8 mouse cellular contexts compared by ENCODE assay signal in the genomic region with DNA sequence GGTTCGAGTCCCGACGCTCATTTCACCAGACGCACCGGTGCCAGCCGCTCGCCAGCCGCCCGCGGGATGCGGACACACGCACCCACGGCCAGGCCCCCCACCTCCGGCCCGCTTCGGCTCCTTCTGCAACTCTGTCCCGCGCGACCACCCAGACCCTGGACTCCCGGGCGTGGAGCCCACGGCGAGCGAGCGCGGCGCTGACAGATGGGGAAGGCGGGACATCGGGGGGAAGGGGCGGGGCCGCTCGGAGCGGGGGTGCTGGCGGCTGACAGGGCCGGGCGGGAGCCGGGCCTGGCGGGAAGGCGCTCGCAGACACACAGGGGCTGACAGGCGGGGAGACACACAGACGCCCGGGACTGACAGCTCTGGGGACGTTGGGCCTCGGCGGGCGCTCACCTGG. TPM values are rescaled to one million over a fixed set of nuclear protein-coding genes. Genes with fewer than 3 reads are reported as not detected.
DNase-seq lines count a peak whose midpoint lies in the region; ATAC-seq and TF ChIP-seq lines count a peak whose summit lies in the region.

No protein-coding gene starts in this region.

- peak overlapping the region; percentile 98 for H3K27ac ChIP-seq in hindbrain, postnatal 0 days

- H3K4me3 ChIP-seq in hindbrain, postnatal 0 days (ENCODE audit: low read length), result peak overlapping the region; percentile 91
- peak overlapping the region; percentile 93 for H3K4me3 ChIP-seq in megakaryocyte, embryonic 14.5 days (replicated peaks)

- peak overlapping the region; percentile 95 for H3K9ac ChIP-seq in hindbrain, postnatal 0 days (replicated peaks; ENCODE audit: low read length)

- H3K27me3 ChIP-seq in hindbrain, postnatal 0 days (ENCODE audit: insufficient read depth, low read length), result no peaks in the 10 kb centered on the region
- H3K27me3 ChIP-seq in megakaryocyte, embryonic 14.5 days (replicated peaks), result peaks cover 20% of the 10 kb centered on the region

- WGBS in hindbrain, postnatal 0 days, result 1% methylated on average over 42 of the region's 47 CpGs

- H3K4me2 ChIP-seq in hindbrain, postnatal 0 days (ENCODE audit: low read depth, low read length), result peak overlapping the region; percentile 56

- DNase-seq in ZHBTc4 (ENCODE audit: low read depth, low spot score), result peak; percentile 63
- DNase-seq in cerebellum, postnatal 36 days, result peak; percentile 70 to 81
- DNase-seq in gastrocnemius, adult 18-20 months (ENCODE audit: low spot score), result peak; percentile 60
- peak; percentile 77 for DNase-seq in hindbrain, postnatal 0 days (ENCODE audit: low spot score)
- peak; percentile 50 to 89 for DNase-seq in left cerebral cortex, postnatal 10 days (ENCODE audit: extremely low spot score in 1 of 2, low spot score in 2 of 2)
- peak; percentile 79 to 85 for DNase-seq in right cerebral cortex, postnatal 10 days (ENCODE audit: low spot score in 2 of 2)
- DNase-seq in urinary bladder, postnatal 4 days (ENCODE audit: low spot score in 2 of 2), result peak; percentile 60 to 74

- intact Hi-C loops in left cerebral cortex, postnatal 10 days (cut with DNase I), result loop anchor here (5.0 kb wide), 2 partner anchors 85 to 140 kb away; partner anchors contain the start of gene Plcg1

- 0 out of 2 replicates have a peak, but pooled peaks cover 6% of the 10 kb centered on the region for H3K4me1 ChIP-seq in hindbrain, postnatal 0 days (ENCODE audit: insufficient read depth, low read length)
- H3K4me1 ChIP-seq in megakaryocyte, embryonic 14.5 days, result peaks cover 15% of the 10 kb centered on the region

- TF ChIP-seq CTCF in hindbrain, postnatal 0 days (IDR thresholded peaks at IDR 0.05; ENCODE audit: low read depth), result no peak

- no peaks in the 10 kb centered on the region for H3K9me3 ChIP-seq in hindbrain, postnatal 0 days (ENCODE audit: low read length)
- peaks cover 13% of the 10 kb centered on the region; the same call in 1 of the 2 replicates for H3K9me3 ChIP-seq in megakaryocyte, embryonic 14.5 days

- peak; percentile 87 for ATAC-seq in hindbrain, postnatal 0 days

- no peaks in the 10 kb centered on the region for H3K36me3 ChIP-seq in hindbrain, postnatal 0 days (ENCODE audit: insufficient read depth, low read length)
- H3K36me3 ChIP-seq in megakaryocyte, embryonic 14.5 days (replicated peaks; ENCODE audit: low read length), result no peaks in the 10 kb centered on the region

RNA-seq across cellular contexts. Expression of gene Zhx3, which starts 0.4 kb away (rescaled TPM):
- 10 to 100 TPM; 21.0 to 24.3 TPM for total RNA-seq in gastrocnemius, adult 18-20 months (2021)
- 42.5 and 53.0 TPM in 2 replicates for total RNA-seq in hindbrain, postnatal 0 days (2014; rRNA removed)
- 17.2 and 18.9 TPM in 2 replicates for polyA plus RNA-seq in hindbrain, postnatal 0 days (2015; fragmentation: Nextera tagmentation; extraction: Ambion mirVana)
- 10 to 100 TPM; 66.7 to 78.4 TPM for total RNA-seq in left cerebral cortex, postnatal 10 days (2021)
- polyA plus RNA-seq in megakaryocyte, embryonic 14.5 days (2012; ENCODE audit: insufficient read depth, low replicate concordance), result 0.29 and 1.2 TPM in 2 replicates

RNA-seq across cellular contexts. Expression of gene Lpin3, which starts 8.1 kb away (rescaled TPM):
- total RNA-seq in gastrocnemius, adult 18-20 months (2021), result 1 to 10 TPM; 1.6 to 2.9 TPM
- 1.4 and 1.9 TPM in 2 replicates for total RNA-seq in hindbrain, postnatal 0 days (2014; rRNA removed)
- 0.60 and 0.79 TPM in 2 replicates for polyA plus RNA-seq in hindbrain, postnatal 0 days (2015; fragmentation: Nextera tagmentation; extraction: Ambion mirVana)
- under 1 TPM; 0.34 to 0.36 TPM for total RNA-seq in left cerebral cortex, postnatal 10 days (2021)
- polyA plus RNA-seq in megakaryocyte, embryonic 14.5 days (2012; ENCODE audit: insufficient read depth, low replicate concordance), result not detected in 2 replicates

RNA-seq across cellular contexts. Expression of gene Emilin3, which starts 39.7 kb away (rescaled TPM):
- total RNA-seq in gastrocnemius, adult 18-20 months (2021), result under 1 TPM; 0.07 to 0.17 TPM
- 2.0 and 3.1 TPM in 2 replicates for total RNA-seq in hindbrain, postnatal 0 days (2014; rRNA removed)
- polyA plus RNA-seq in hindbrain, postnatal 0 days (2015; fragmentation: Nextera tagmentation; extraction: Ambion mirVana), result 0.39 and 0.54 TPM in 2 replicates
- under 1 TPM; 0.47 to 0.66 TPM for total RNA-seq in left cerebral cortex, postnatal 10 days (2021)
- not detected in 2 replicates for polyA plus RNA-seq in megakaryocyte, embryonic 14.5 days (2012; ENCODE audit: insufficient read depth, low replicate concordance)

Comparison
In these comparisons a context has a peak if more than half of its experiments do, and no peak if none do; other contexts are left out.
1. Peak in every context shown above with its lines: DNase-seq, ATAC-seq, H3K4me3 ChIP-seq and H3K27ac ChIP-seq.